Mouse (Mus musculus): Measurements from ENCODE around the gene Tmem72.

Tmem72 gene

GRCm38 (mm10) chr6:116679563-116680288 lies 37.0 kb downstream of the Tmem72 start:
- no peak for DNase-seq (ENCODE audit: low spot score in 2 of 2)

- no peak for DNase-seq (ENCODE audit: low spot score in 2 of 2)
Observed at GRCm38 (mm10) chr6:116677321-116677720, 39.4 kb downstream of the Tmem72 start.

GRCm38 (mm10) chr6:116676355-116676913 lies 40.3 kb downstream of the Tmem72 start:
- no peak for DNase-seq (ENCODE audit: low spot score in 2 of 2)

- no peak for DNase-seq (ENCODE audit: low spot score in 2 of 2)
Observed at GRCm38 (mm10) chr6:116674283-116674886, 42.3 kb downstream of the Tmem72 start.

GRCm38 (mm10) chr6:116673471-116674282 lies 43.0 kb downstream of the Tmem72 start, which contains the start of gene Rassf4:
Gene Rassf4, minus strand, starts transcription at chr6:116673952.
- DNase-seq (ENCODE audit: low spot score in 2 of 2) = peak; percentile 27 to 45

GRCm38 (mm10) chr6:116672349-116672748 lies 44.4 kb downstream of the Tmem72 start:
- no peak for DNase-seq (ENCODE audit: low spot score in 2 of 2)

GRCm38 (mm10) chr6:116671768-116672167 lies 44.9 kb downstream of the Tmem72 start:
- no peak for DNase-seq (ENCODE audit: low spot score in 2 of 2)

- DNase-seq (ENCODE audit: low spot score in 2 of 2) = no peak
Observed at GRCm38 (mm10) chr6:116671031-116671430, 45.7 kb downstream of the Tmem72 start.

GRCm38 (mm10) chr6:116670144-116670543 lies 46.6 kb downstream of the Tmem72 start:
- no peak for DNase-seq (ENCODE audit: low spot score in 2 of 2)

GRCm38 (mm10) chr6:116668682-116669470 lies 47.8 kb downstream of the Tmem72 start:
- DNase-seq (ENCODE audit: low spot score in 2 of 2) = no peak

GRCm38 (mm10) chr6:116667382-116667781 lies 49.3 kb downstream of the Tmem72 start:
- DNase-seq (ENCODE audit: low spot score in 2 of 2) = no peak

- no peak for DNase-seq (ENCODE audit: low spot score in 2 of 2)
Observed at GRCm38 (mm10) chr6:116666892-116667291, 49.8 kb downstream of the Tmem72 start.

GRCm38 (mm10) chr6:116666085-116666750 lies 50.5 kb downstream of the Tmem72 start:
- DNase-seq (ENCODE audit: low spot score in 2 of 2) = no peak

- DNase-seq (ENCODE audit: low spot score in 2 of 2) = no peak
Observed at GRCm38 (mm10) chr6:116664830-116665229, 51.9 kb downstream of the Tmem72 start.

- DNase-seq (ENCODE audit: low spot score in 2 of 2) = no peak
Observed at GRCm38 (mm10) chr6:116664031-116664430, 52.7 kb downstream of the Tmem72 start.

GRCm38 (mm10) chr6:116663364-116663763 lies 53.3 kb downstream of the Tmem72 start:
- DNase-seq (ENCODE audit: low spot score in 2 of 2) = no peak

- DNase-seq (ENCODE audit: low spot score in 2 of 2) = peak; percentile 40 to 52
Observed at GRCm38 (mm10) chr6:116653684-116654454, 62.8 kb downstream of the Tmem72 start.

GRCm38 (mm10) chr6:116653191-116653590 lies 63.5 kb downstream of the Tmem72 start:
- DNase-seq (ENCODE audit: low spot score in 2 of 2) = no peak

- DNase-seq (ENCODE audit: low spot score in 2 of 2) = no peak
Observed at GRCm38 (mm10) chr6:116651437-116652118, 65.1 kb downstream of the Tmem72 start.
